Mouse (Mus musculus) B cell, adult 67 days (primary cell): Measurements from ENCODE around the gene Ino80e. TPM values are rescaled to one million over a fixed set of nuclear protein-coding genes. Genes with fewer than 3 reads are reported as not detected.

Experiments used
- total RNA-seq, 2 experiments: library from RNA; stranded (reverse); gene quantifications; 4 replicates each; pipeline ENCODE4 v1.2.4; 2023

Ino80e gene
- total RNA-seq = 10 to 100 TPM; 93.9 to 94.9 TPM

DNA sequence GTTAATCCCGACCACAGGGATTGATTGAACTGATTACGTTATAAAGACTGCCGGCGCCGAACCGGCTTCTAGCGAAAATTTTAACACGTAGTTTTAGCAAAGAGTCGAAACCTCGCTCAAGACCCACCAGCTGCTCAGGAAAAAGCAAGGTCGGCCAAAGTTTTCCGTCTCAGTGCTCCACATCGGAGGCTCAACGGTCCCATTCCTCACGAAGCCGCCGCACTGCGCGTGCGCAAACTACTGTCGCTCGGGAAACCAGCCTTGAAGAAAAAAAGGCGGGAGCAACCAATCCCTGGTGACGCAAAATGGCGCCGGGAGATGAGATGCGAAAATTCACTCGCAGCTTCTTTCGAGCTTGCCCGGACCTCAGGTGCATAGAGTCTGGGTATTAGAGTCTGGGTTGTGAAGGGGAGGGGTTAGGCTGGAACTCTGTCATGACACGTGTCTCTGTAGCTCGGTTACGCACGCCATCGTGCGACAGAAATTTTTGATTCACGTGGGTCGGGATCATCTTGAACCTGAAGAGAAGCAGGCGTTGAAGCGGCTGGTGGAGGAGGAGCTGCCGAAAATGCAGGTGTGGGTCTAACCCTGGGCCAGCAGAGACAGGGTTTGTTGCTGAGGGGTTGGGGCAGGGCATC, at the start of gene Ino80e:
TSS of gene Ino80e (minus strand) at position 231 of the 638 bp plus-strand sequence.

DNA sequence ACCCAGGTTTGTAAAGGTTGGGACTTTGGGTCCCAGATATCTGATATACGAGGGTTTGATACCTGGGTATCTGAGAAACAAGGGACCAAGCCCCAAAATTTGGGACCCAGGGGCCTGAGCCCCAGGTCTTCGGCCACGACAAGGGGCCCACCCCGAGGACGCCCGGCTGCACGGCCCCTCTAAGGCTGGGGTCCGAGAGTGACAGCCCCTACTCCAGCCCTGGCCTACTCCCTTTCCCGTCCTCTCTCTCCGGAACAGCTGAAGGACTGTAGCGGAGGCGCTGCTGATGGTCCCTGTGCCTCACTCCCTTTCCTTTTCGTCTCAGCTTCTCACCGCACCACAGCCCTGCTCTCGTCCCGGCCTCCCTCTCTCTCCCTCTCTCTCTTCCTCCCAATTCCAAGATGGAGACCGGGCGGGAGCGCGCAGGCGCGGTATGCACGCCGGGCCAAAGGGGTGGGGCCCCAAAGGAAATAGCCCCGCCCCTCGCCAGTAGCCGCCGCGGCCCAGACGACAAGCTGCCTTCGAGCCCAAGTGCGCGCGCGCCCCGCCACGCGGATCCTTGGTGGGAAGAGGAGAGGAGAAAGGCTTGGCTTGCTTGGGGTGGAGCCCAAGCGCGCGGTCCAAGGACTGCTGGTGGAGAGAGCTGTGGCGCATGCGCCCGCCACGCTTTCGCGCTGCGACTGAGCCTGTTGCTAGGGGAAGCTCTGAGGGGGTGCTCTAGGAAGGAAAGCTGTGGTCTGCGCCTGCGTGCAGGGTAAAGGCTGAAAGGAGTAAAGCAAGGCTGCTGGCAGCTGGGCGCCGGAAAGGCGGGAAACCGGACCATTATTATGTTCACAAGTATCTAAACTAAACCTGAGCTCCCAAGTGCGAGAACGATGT, 22.3 kb upstream of the Ino80e start, which contains the start of gene Taok2:
TSS of gene Taok2 (minus strand) at position 418 of the 879 bp plus-strand sequence.

GRCm38 (mm10) chr7:126861429-126862130, 597 bp downstream of the Ino80e start, which contains the start of gene Hirip3:
Gene Hirip3, plus strand, starts transcription at chr7:126861972.

DNA sequence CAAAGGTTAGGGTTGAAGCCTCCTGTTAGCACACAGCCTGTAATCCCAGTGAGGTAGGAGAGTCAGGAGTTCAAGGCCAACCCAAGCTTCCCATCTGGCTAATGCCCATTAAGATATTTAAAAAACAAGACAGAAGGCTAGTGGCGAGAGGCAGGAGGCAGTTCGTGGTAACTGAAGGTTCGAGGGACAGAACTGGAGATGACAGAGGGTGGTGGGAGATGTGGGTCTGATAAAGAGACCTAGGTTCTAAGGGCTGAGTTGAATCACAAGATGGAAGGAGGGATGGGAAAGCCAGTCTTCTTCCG, 15.1 kb downstream of the Ino80e start, which contains the start of gene Doc2a:
TSS of gene Doc2a (plus strand) at position 301 of the 305 bp plus-strand sequence.

GRCm38 (mm10) chr7:126831539-126831938, 30.6 kb downstream of the Ino80e start, which contains the start of gene 4930451I11Rik:
Gene 4930451I11Rik, minus strand, starts transcription at chr7:126831639.

Other genes starting within 250 kb of the Ino80e start
- gene Nupr1, start 231.5 kb downstream of the Ino80e start, total RNA-seq = not detected
- 10 to 100 TPM; 71.9 to 77.9 TPM for gene Sgf29, start 213.1 kb downstream of the Ino80e start, total RNA-seq
- gene Sult1a1, start 185.9 kb downstream of the Ino80e start, total RNA-seq = not detected
- 10 to 100 TPM; 96.7 to 97.7 TPM for gene Bola2, start 167.0 kb downstream of the Ino80e start, total RNA-seq
- 1 to 10 TPM; 6.6 to 10.0 TPM for gene Slx1b, start 166.6 kb downstream of the Ino80e start, total RNA-seq
- 1,000 to 10,000 TPM; 1,399 to 1,442 TPM for gene Coro1a, start 154.6 kb downstream of the Ino80e start, total RNA-seq
- gene Mapk3, start 102.8 kb downstream of the Ino80e start, total RNA-seq = 10 to 100 TPM; 44.4 to 44.7 TPM
- 1 to 10 TPM; 2.8 to 5.7 TPM for gene Gdpd3, start 96.0 kb downstream of the Ino80e start, total RNA-seq
- gene Ypel3, start 85.4 kb downstream of the Ino80e start, total RNA-seq = 100 to 1,000 TPM; 274 to 280 TPM
- 10 to 100 TPM; 11.8 to 12.3 TPM for gene Tbx6, start 80.9 kb downstream of the Ino80e start, total RNA-seq
- gene Ppp4c, start 69.9 kb downstream of the Ino80e start, total RNA-seq = 100 to 1,000 TPM; 276 to 290 TPM
- not detected for gene Fam57b, start 64.7 kb downstream of the Ino80e start, total RNA-seq
- not detected for gene 4930451I11Rik, start 30.7 kb downstream of the Ino80e start, total RNA-seq
- gene Doc2a, start 15.0 kb downstream of the Ino80e start, total RNA-seq = not detected
- gene Hirip3, start 405 bp downstream of the Ino80e start, total RNA-seq = 10 to 100 TPM; 26.6 to 34.7 TPM
- gene Taok2, start 22.3 kb upstream of the Ino80e start, total RNA-seq = 100 to 1,000 TPM in 1 of 2 experiments, 10 to 100 TPM in 1; 99.5 to 101 TPM
- 10 to 100 TPM; 48.7 to 52.4 TPM for gene Tmem219, start 60.5 kb upstream of the Ino80e start, total RNA-seq
- gene Kctd13, start 66.5 kb upstream of the Ino80e start, total RNA-seq = 10 to 100 TPM; 43.5 to 46.3 TPM
- not detected for gene Asphd1, start 87.2 kb upstream of the Ino80e start, total RNA-seq
- 1 to 10 TPM; 6.3 to 7.0 TPM for gene Sez6l2, start 88.2 kb upstream of the Ino80e start, total RNA-seq
- 10 to 100 TPM; 78.8 to 82.2 TPM for gene Cdipt, start 113.5 kb upstream of the Ino80e start, total RNA-seq
- gene Cdiptos, start 113.7 kb upstream of the Ino80e start, total RNA-seq = 1 to 10 TPM in 1 of 2 experiments, under 1 TPM in 1; 0.81 to 1.7 TPM
- 10 to 100 TPM; 48.6 to 50.8 TPM for gene Mvp, start 152.2 kb upstream of the Ino80e start, total RNA-seq
- gene Pagr1b, start 154.1 kb upstream of the Ino80e start, total RNA-seq = 1 to 10 TPM in 1 of 2 experiments, not detected in 1; 2.8 TPM
- 10 to 100 TPM in 1 of 2 experiments, 1 to 10 TPM in 1; 4.6 to 47.0 TPM for gene Pagr1a, start 155.0 kb upstream of the Ino80e start, total RNA-seq
- 10 to 100 TPM; 16.6 to 46.2 TPM for gene Gm42742, start 158.7 kb upstream of the Ino80e start, total RNA-seq
- 1 to 10 TPM; 1.2 to 1.9 TPM for gene Prrt2, start 158.8 kb upstream of the Ino80e start, total RNA-seq
- gene Maz, start 164.7 kb upstream of the Ino80e start, total RNA-seq = 100 to 1,000 TPM; 251 to 254 TPM
- gene Kif22, start 180.1 kb upstream of the Ino80e start, total RNA-seq = 1 to 10 TPM; 3.1 to 4.2 TPM
- not detected for gene Zg16, start 225.0 kb upstream of the Ino80e start, total RNA-seq
- gene AI467606, start 229.0 kb upstream of the Ino80e start, total RNA-seq = 10 to 100 TPM; 69.0 to 74.5 TPM